Mouse (Mus musculus) hindbrain, embryonic 15.5 days (tissue): Measurements from ENCODE around the gene Cdk2ap2. TPM values are rescaled to one million over a fixed set of nuclear protein-coding genes. Genes with fewer than 3 reads are reported as not detected.
A peak's percentile ranks its signal among the peaks of the same experiment; 100 is the strongest.

ENCODE experiments used
- ATAC-seq: fragments of 200-750 bp; cut with Nextera tagmentation; 2 replicates; pipeline ENCODE4 v1.8.0; 2017; ENCODE audit warnings: low read depth, moderate number of reproducible peaks, moderate TSS enrichment; ENCODE audit not compliant: low FRiP score
- H3K27ac ChIP-seq: fragments of 300-500 bp; sonication (generic); replicated peaks from 2 replicates; pipeline ENCODE4 v1.5.1; 2015; ENCODE audit warnings: mild to moderate bottlenecking, inconsistent platforms
- H3K27me3 ChIP-seq: fragments of 300-500 bp; sonication (generic); 2 replicates; pipeline ENCODE4 v1.6.1; 2015; ENCODE audit warnings: control low read depth, inconsistent platforms
- H3K36me3 ChIP-seq: fragments of 300-500 bp; sonication (generic); 2 replicates; pipeline ENCODE4 v1.6.1; 2015; ENCODE audit warnings: control low read depth, inconsistent platforms
- H3K4me1 ChIP-seq: fragments of 300-500 bp; sonication (generic); replicated peaks from 2 replicates; pipeline ENCODE4 v1.6.1; 2015; ENCODE audit warnings: control low read depth, inconsistent platforms
- H3K4me2 ChIP-seq: fragments of 300-500 bp; sonication (generic); 2 replicates; pipeline ENCODE4 v1.6.1; 2015; ENCODE audit warnings: moderate library complexity, mild to moderate bottlenecking, inconsistent platforms
- H3K4me3 ChIP-seq: fragments of 300-500 bp; sonication (generic); 2 replicates; pipeline ENCODE4 v1.5.1; 2015; ENCODE audit warnings: mild to moderate bottlenecking, inconsistent platforms
- H3K9ac ChIP-seq: fragments of 300-500 bp; sonication (generic); 2 replicates; pipeline ENCODE4 v1.6.1; 2015; ENCODE audit warnings: inconsistent platforms
- H3K9me3 ChIP-seq: fragments of 300-500 bp; sonication (generic); 2 replicates; pipeline ENCODE4 v1.6.1; 2016; ENCODE audit warnings: control low read depth, inconsistent platforms
- WGBS: fragments of 180-500 bp; shearing (Covaris S2); methylation state at CpG from one replicate; pipeline ENCODE4 v1.1.7; 2015; 5-methylcytosine and 5-hydroxymethylcytosine counted together
- polyA plus RNA-seq: library from polyadenylated mRNA; unstranded; fragments of >200 nt; fragmentation: Nextera tagmentation; extraction: Ambion mirVana; gene quantifications from 2 replicates; pipeline ENCODE4 v1.2.1, GENCODE M21; 2015

Gene Cdk2ap2
- polyA plus RNA-seq, 1 experiment from 2014 or later: 92.5 TPM

GRCm38 (mm10) chr19:4099837-4100717 is 3.1 kb downstream of the Cdk2ap2 start, which contains the start of gene Pitpnm1:
Gene Pitpnm1, plus strand, starts transcription at chr19:4099998.
- peak within 1 kb of the TSS; percentile 69 for H3K4me3 ChIP-seq
- H3K27ac ChIP-seq: peak within 1 kb of the TSS; percentile 78
- WGBS: 1% methylated on average over 53 of the region's 53 CpGs
- peak within 1 kb of the TSS; percentile 68 for H3K9ac ChIP-seq
- peaks cover 3% of the 10 kb centered on the region; the same call in 1 of the 2 replicates for H3K36me3 ChIP-seq
- ATAC-seq: no peak
- H3K9me3 ChIP-seq: no peaks in the 10 kb centered on the region
- peak within 1 kb of the TSS; percentile 80 for H3K4me2 ChIP-seq
- peaks cover 65% of the 10 kb centered on the region for H3K4me1 ChIP-seq
- H3K27me3 ChIP-seq: no peaks in the 10 kb centered on the region

GRCm38 (mm10) chr19:4100718-4101261 is 3.8 kb downstream of the Cdk2ap2 start:
- under 1% methylated on average over 52 of the region's 52 CpGs for WGBS
- peak; percentile 12 for ATAC-seq
- Histone ChIP-seq H3K4me2 (peak overlapping the region; percentile 80), H3K36me3 (peaks cover 6% of the 10 kb centered on the region; the same call in 1 of the 2 replicates), H3K9me3 (no peaks in the 10 kb centered on the region), H3K4me3 (peak overlapping the region; percentile 69), H3K4me1 (peaks cover 63% of the 10 kb centered on the region), H3K9ac (peak overlapping the region; percentile 68), H3K27ac (peak overlapping the region; percentile 78), H3K27me3 (no peaks in the 10 kb centered on the region)

- peak overlapping the region; percentile 68 for H3K9ac ChIP-seq
- no peak for ATAC-seq
- H3K4me1 ChIP-seq: peaks cover 57% of the 10 kb centered on the region
- peak overlapping the region; percentile 78 for H3K27ac ChIP-seq
- peak overlapping the region; percentile 69 for H3K4me3 ChIP-seq
- peaks cover 9% of the 10 kb centered on the region; the same call in 1 of the 2 replicates for H3K36me3 ChIP-seq
- 61% methylated on average over 6 of the region's 6 CpGs for WGBS
- no peaks in the 10 kb centered on the region for H3K27me3 ChIP-seq
- peak overlapping the region; percentile 80 for H3K4me2 ChIP-seq
- H3K9me3 ChIP-seq: no peaks in the 10 kb centered on the region
Measured at GRCm38 (mm10) chr19:4101466-4101865, 4.5 kb downstream of the Cdk2ap2 start.

GRCm38 (mm10) chr19:4102049-4102448 is 5.1 kb downstream of the Cdk2ap2 start:
- Histone ChIP-seq H3K27me3 (no peaks in the 10 kb centered on the region), H3K4me1 (peaks cover 56% of the 10 kb centered on the region), H3K27ac (no peak overlapping the region), H3K9ac (peak overlapping the region; percentile 68; the same call in 1 of the 2 replicates), H3K9me3 (no peaks in the 10 kb centered on the region), H3K4me2 (peak overlapping the region; percentile 80), H3K36me3 (peaks cover 15% of the 10 kb centered on the region; the same call in 1 of the 2 replicates), H3K4me3 (peak overlapping the region; percentile 69)
- WGBS: 83% methylated on average over 2 of the region's 2 CpGs
- ATAC-seq: no peak

- H3K9ac ChIP-seq: no peak overlapping the region
- peaks cover 52% of the 10 kb centered on the region for H3K4me1 ChIP-seq
- no peak for ATAC-seq
- H3K9me3 ChIP-seq: no peaks in the 10 kb centered on the region
- 0 out of 2 replicates have a peak overlapping the region, but pooled peaks have one; percentile 80 for H3K4me2 ChIP-seq
- peaks cover 20% of the 10 kb centered on the region; the same call in 1 of the 2 replicates for H3K36me3 ChIP-seq
- whole genome bisulfite sequencing: 96% methylated on average over 12 of the region's 12 CpGs
- no peaks in the 10 kb centered on the region for H3K27me3 ChIP-seq
- H3K4me3 ChIP-seq: no peak overlapping the region
- H3K27ac ChIP-seq: no peak overlapping the region
Measured at GRCm38 (mm10) chr19:4102626-4103025, 5.6 kb downstream of the Cdk2ap2 start.

GRCm38 (mm10) chr19:4103294-4103693 is 6.3 kb downstream of the Cdk2ap2 start:
- no peaks in the 10 kb centered on the region for H3K9me3 ChIP-seq
- no peak overlapping the region for H3K4me3 ChIP-seq
- peaks cover 45% of the 10 kb centered on the region for H3K4me1 ChIP-seq
- H3K4me2 ChIP-seq: no peak overlapping the region
- no peak for ATAC-seq
- H3K27ac ChIP-seq: no peak overlapping the region
- H3K27me3 ChIP-seq: no peaks in the 10 kb centered on the region
- no peak overlapping the region for H3K9ac ChIP-seq
- 93% methylated on average over 18 of the region's 18 CpGs for whole genome bisulfite sequencing
- H3K36me3 ChIP-seq: peaks cover 27% of the 10 kb centered on the region

GRCm38 (mm10) chr19:4103792-4104191 is 6.8 kb downstream of the Cdk2ap2 start:
- no peaks in the 10 kb centered on the region for H3K9me3 ChIP-seq
- peaks cover 40% of the 10 kb centered on the region for H3K4me1 ChIP-seq
- no peak overlapping the region for H3K27ac ChIP-seq
- ATAC-seq: no peak
- H3K9ac ChIP-seq: no peak overlapping the region
- no peak overlapping the region for H3K4me3 ChIP-seq
- H3K27me3 ChIP-seq: no peaks in the 10 kb centered on the region
- H3K36me3 ChIP-seq: peaks cover 28% of the 10 kb centered on the region
- no peak overlapping the region for H3K4me2 ChIP-seq
- 78% methylated on average over 3 of the region's 3 CpGs for WGBS

- H3K9me3 ChIP-seq: no peaks in the 10 kb centered on the region
- H3K4me3 ChIP-seq: no peak overlapping the region
- no peak for ATAC-seq
- H3K9ac ChIP-seq: no peak overlapping the region
- peaks cover 31% of the 10 kb centered on the region for H3K36me3 ChIP-seq
- H3K27me3 ChIP-seq: no peaks in the 10 kb centered on the region
- no peak overlapping the region for H3K4me2 ChIP-seq
- peaks cover 31% of the 10 kb centered on the region for H3K4me1 ChIP-seq
- H3K27ac ChIP-seq: no peak overlapping the region
- 90% methylated on average over 16 of the region's 16 CpGs for WGBS
Measured at GRCm38 (mm10) chr19:4104675-4105194, 7.8 kb downstream of the Cdk2ap2 start.

GRCm38 (mm10) chr19:4106654-4107053 is 9.7 kb downstream of the Cdk2ap2 start:
- peaks cover 40% of the 10 kb centered on the region for H3K36me3 ChIP-seq
- 90% methylated on average over 14 of the region's 14 CpGs for WGBS
- no peak overlapping the region for H3K9ac ChIP-seq
- H3K27me3 ChIP-seq: no peaks in the 10 kb centered on the region
- peaks cover 12% of the 10 kb centered on the region for H3K4me1 ChIP-seq
- no peak overlapping the region for H3K27ac ChIP-seq
- H3K9me3 ChIP-seq: no peaks in the 10 kb centered on the region
- ATAC-seq: no peak
- H3K4me3 ChIP-seq: no peak overlapping the region
- H3K4me2 ChIP-seq: no peak overlapping the region

GRCm38 (mm10) chr19:4108535-4108934 is 11.6 kb downstream of the Cdk2ap2 start:
- WGBS: 83% methylated on average over 9 of the region's 9 CpGs
- ATAC-seq: no peak
- H3K9ac ChIP-seq: no peak overlapping the region
- H3K36me3 ChIP-seq: peaks cover 54% of the 10 kb centered on the region
- no peak overlapping the region for H3K4me3 ChIP-seq
- H3K27me3 ChIP-seq: no peaks in the 10 kb centered on the region
- H3K4me2 ChIP-seq: no peak overlapping the region
- H3K9me3 ChIP-seq: no peaks in the 10 kb centered on the region
- H3K4me1 ChIP-seq: no peaks in the 10 kb centered on the region
- H3K27ac ChIP-seq: no peak overlapping the region

GRCm38 (mm10) chr19:4112063-4112960 is 15.3 kb downstream of the Cdk2ap2 start:
- Histone ChIP-seq H3K9me3 (no peaks in the 10 kb centered on the region), H3K27me3 (no peaks in the 10 kb centered on the region), H3K27ac (no peak overlapping the region), H3K36me3 (peaks cover 68% of the 10 kb centered on the region), H3K9ac (no peak overlapping the region), H3K4me2 (no peak overlapping the region), H3K4me3 (no peak overlapping the region), H3K4me1 (no peaks in the 10 kb centered on the region)
- ATAC-seq: no peak
- whole genome bisulfite sequencing: 96% methylated on average over 26 of the region's 26 CpGs
